ENCODE assay signal across 17 mouse cellular contexts in the genomic region with DNA sequence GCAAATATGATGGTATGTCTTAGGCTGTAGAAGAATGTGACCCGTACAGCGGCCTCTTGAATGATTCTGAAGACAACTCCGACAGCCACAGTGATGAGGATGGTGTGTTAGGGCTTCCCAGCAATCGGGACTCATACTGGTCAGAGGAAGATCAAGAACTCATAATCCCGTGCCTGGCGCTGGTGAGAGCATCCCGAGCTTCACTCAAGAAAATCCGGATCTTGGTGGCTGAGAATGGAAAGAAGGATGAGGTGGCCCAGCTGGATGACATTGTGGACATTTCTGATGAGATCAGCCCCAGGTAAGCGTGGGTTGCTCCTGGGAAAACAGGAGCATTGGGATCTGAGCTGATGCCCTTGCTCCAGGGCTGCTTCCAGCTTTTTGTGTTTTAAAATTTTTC. TPM values are rescaled to one million over a fixed set of nuclear protein-coding genes. Genes with fewer than 3 reads are reported as not detected.
"Had no signal": no experiment of that assay in that cellular context is flagged by ENCODE, and none has a peak within 500 bp of the region (broad histone marks: within the 10 kb centered on the region; RNA-seq: fewer than 3 reads in every experiment).

No protein-coding gene starts in this region.

- H3K27me3 ChIP-seq: neural tube, embryonic 13.5 days; neural tube, embryonic 15.5 days; stomach, embryonic 15.5 days had no signal

- H3K4me2 ChIP-seq: neural tube, embryonic 13.5 days; neural tube, embryonic 15.5 days; stomach, embryonic 15.5 days had no signal

- H3K9ac ChIP-seq: neural tube, embryonic 13.5 days; neural tube, embryonic 15.5 days; stomach, embryonic 15.5 days had no signal

- H3K27ac ChIP-seq: neural tube, embryonic 13.5 days; neural tube, embryonic 15.5 days; stomach, embryonic 15.5 days; stomach, postnatal 0 days had no signal

- DNase-seq: retina, postnatal 1 day; right cerebral cortex, adult 18-20 months; right cerebral cortex, postnatal 14 days; right cerebral cortex, postnatal 25 days; right cerebral cortex, postnatal 4 days; spleen, adult 18-20 months; thymus, adult 18-20 months; thymus, adult 2 months; thymus, postnatal 14 days; thymus, postnatal 25 days; thymus, postnatal 36 days; thymus, postnatal 4 days had no signal

- H3K4me3 ChIP-seq: neural tube, embryonic 13.5 days; neural tube, embryonic 15.5 days; stomach, embryonic 15.5 days had no signal

- H3K9me3 ChIP-seq: neural tube, embryonic 15.5 days; stomach, embryonic 15.5 days had no signal

RNA-seq across cellular contexts. Expression of a gene that starts 24.2 kb away (rescaled TPM):
- polyA plus RNA-seq: testis, adult 2 months had no signal
